Mouse (Mus musculus) right cerebral cortex, postnatal 14 days (tissue): ENCODE measurements around the gene Gm21366.
"Not testable (repeated sequence)": the region's sequence is repeated elsewhere in the genome, so short reads cannot be mapped to it uniquely, and the experiment has no call there.

Experiments used
- DNase-seq: peaks from one replicate; pipeline ENCODE4 v3.0.0; 2022

Gm21366 gene

DNA sequence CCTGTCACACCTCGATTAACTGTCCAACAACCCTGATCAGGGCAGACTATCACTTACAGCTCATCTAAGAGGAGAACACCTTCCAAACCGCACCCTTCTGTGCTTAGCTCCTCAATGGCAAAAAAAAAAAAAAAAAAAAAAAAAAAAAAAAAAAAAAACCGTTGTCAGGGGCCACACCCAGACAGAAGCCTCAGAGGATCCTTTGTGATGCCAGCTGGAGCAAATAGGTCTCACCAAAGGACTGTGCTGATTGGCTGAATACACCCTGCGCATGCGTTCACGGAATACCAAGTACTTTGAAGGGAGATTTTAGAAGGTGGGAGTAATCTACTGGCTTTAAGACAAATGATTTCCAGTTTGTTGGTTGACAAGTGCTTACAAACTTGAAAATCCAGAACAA, at the start of gene Gm21366:
Gm21366 (minus strand) TSS at position 101 of the 400 bp plus-strand sequence.
- not testable (repeated sequence) for DNase-seq
